Mouse (Mus musculus) CD4-positive, CD25-positive, alpha-beta regulatory T cell, adult 4 months (primary cell): ENCODE data around the gene Zfx. TPM values are rescaled to one million over a fixed set of nuclear protein-coding genes. Genes with fewer than 3 reads are reported as not detected.

Experiments
- ATAC-seq: one replicate; pipeline ENCODE4 v1.8.0; 2017
- polyA plus RNA-seq, 2 experiments: library from polyadenylated mRNA; unstranded; fragments of 100-300 nt; shearing (Covaris generic); gene quantifications; one replicate each; pipeline ENCODE4 v1.2.1; 2017

Zfx gene
- polyA plus RNA-seq, 2 experiments from 2014 or later = 28.9 to 32.5 TPM

- ATAC-seq = no peak
Observed at GRCm38 (mm10) chrX:94058748-94059147, 64.8 kb downstream of the Zfx start.

GRCm38 (mm10) chrX:94049048-94049447, 74.5 kb downstream of the Zfx start:
- ATAC-seq = no peak

GRCm38 (mm10) chrX:94048048-94048447, 75.5 kb downstream of the Zfx start:
- no peak for ATAC-seq

GRCm38 (mm10) chrX:94047381-94047780, 76.1 kb downstream of the Zfx start:
- no peak for ATAC-seq

- ATAC-seq = peak; percentile 94
Observed at GRCm38 (mm10) chrX:94032937-94033336, 90.6 kb downstream of the Zfx start.

GRCm38 (mm10) chrX:94030081-94030480, 93.4 kb downstream of the Zfx start:
- no peak for ATAC-seq

Other genes with a start within 250 kb of the Zfx start
- not detected for gene AU015836, start 155.0 kb downstream of the Zfx start, polyA plus RNA-seq
- 10 to 100 TPM; 57.3 to 74.9 TPM for gene Eif2s3x, start 89.2 kb upstream of the Zfx start, polyA plus RNA-seq
- 1 to 10 TPM; 8.0 to 8.5 TPM for gene Klhl15, start 110.9 kb upstream of the Zfx start, polyA plus RNA-seq
- not detected for gene Fam90a1b, start 243.1 kb upstream of the Zfx start, polyA plus RNA-seq
- 10 to 100 TPM; 11.2 to 14.2 TPM for gene Apoo, start 243.4 kb upstream of the Zfx start, polyA plus RNA-seq